Mouse (Mus musculus) liver, embryonic 16.5 days (tissue): ENCODE results near the gene Asb7. TPM values are rescaled to one million over a fixed set of nuclear protein-coding genes. Genes with fewer than 3 reads are reported as not detected.

Experiments
- ATAC-seq: fragments of 200-750 bp; cut with Nextera tagmentation; 2 replicates; pipeline ENCODE4 v1.8.0; 2017; ENCODE audit warnings: low read depth, mild to moderate bottlenecking, moderate number of reproducible peaks, moderate library complexity
- H3K27ac ChIP-seq: fragments of 300-500 bp; sonication (generic); 2 replicates; pipeline ENCODE4 v1.5.1; 2014; ENCODE audit warnings: mild to moderate bottlenecking, low read length
- H3K27me3 ChIP-seq: fragments of 300-500 bp; sonication (generic); 2 replicates; pipeline ENCODE4 v1.6.1; 2014; ENCODE audit warnings: low read depth, low read length, mixed read lengths; ENCODE audit not compliant: control insufficient read depth, insufficient read depth
- H3K36me3 ChIP-seq: fragments of 300-500 bp; sonication (generic); 2 replicates; pipeline ENCODE4 v1.6.1; 2014; ENCODE audit warnings: mild to moderate bottlenecking; ENCODE audit not compliant: control insufficient read depth, insufficient read depth
- H3K4me1 ChIP-seq: fragments of 300-500 bp; sonication (generic); 2 replicates; pipeline ENCODE4 v1.6.1; 2014; ENCODE audit warnings: low read depth, low read length, mixed read lengths; ENCODE audit not compliant: control insufficient read depth
- H3K4me2 ChIP-seq: fragments of 300-500 bp; sonication (generic); 2 replicates; pipeline ENCODE4 v1.6.1; 2014; ENCODE audit warnings: low read depth, low read length, mixed read lengths
- H3K4me3 ChIP-seq: fragments of 300-500 bp; sonication (generic); 2 replicates; pipeline ENCODE4 v1.5.1; 2014; ENCODE audit warnings: low read depth, mild to moderate bottlenecking, low read length
- H3K9ac ChIP-seq: fragments of 300-500 bp; sonication (generic); 2 replicates; pipeline ENCODE4 v1.6.1; 2014; ENCODE audit warnings: low read depth, low read length
- H3K9me3 ChIP-seq: fragments of 300-500 bp; sonication (generic); replicated peaks from 2 replicates; pipeline ENCODE4 v1.6.1; 2016; ENCODE audit warnings: low read length; ENCODE audit not compliant: control insufficient read depth
- WGBS: fragments of 180-500 bp; shearing (Covaris S2); extraction: QIAGEN DNeasy Blood & Tissue Kit; methylation state at CpG from one replicate; pipeline ENCODE4 v1.1.7; 2014; ENCODE audit not compliant: insufficient replicate concordance; 5-methylcytosine and 5-hydroxymethylcytosine counted together
- polyA plus RNA-seq: library from polyadenylated mRNA; unstranded; fragments of >200 nt; fragmentation: Nextera tagmentation; extraction: Ambion mirVana; gene quantifications from 2 replicates; pipeline ENCODE4 v1.2.1, GENCODE M21; 2015

The Asb7 gene
- 3.8 and 4.1 TPM in 2 replicates for polyA plus RNA-seq

DNA sequence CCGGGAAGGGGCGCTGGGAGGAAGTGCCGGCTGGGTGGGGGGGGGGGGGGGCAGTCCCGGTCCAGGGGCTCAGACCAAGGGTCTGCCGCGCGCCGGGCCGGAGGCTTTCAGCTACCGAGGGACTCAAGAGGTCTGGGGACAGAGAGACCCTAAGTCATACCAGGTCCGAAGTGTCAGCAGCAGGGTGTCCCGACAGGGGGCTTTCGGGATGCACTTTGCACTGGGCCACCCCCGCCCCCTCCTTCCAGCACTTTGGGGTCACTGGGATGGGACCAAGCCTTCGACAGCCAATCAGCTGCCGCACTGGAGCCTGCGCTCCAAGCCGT, at the start of gene Asb7:
Asb7 (minus strand) TSS at position 303 of the 326 bp plus-strand sequence.
- under 1% methylated on average over 12 of the region's 18 CpGs for WGBS
- Histone ChIP-seq H3K27ac (peak within 1 kb of the TSS; percentile 62; the same call in 1 of the 2 replicates), H3K4me1 (peaks cover 10% of the 10 kb centered on the region), H3K27me3 (no peaks in the 10 kb centered on the region), H3K9ac (peak within 1 kb of the TSS; percentile 81), H3K36me3 (no peaks in the 10 kb centered on the region), H3K4me3 (peak within 1 kb of the TSS; percentile 75), H3K4me2 (peak within 1 kb of the TSS; percentile 95), H3K9me3 (no peaks in the 10 kb centered on the region)
- ATAC-seq, result no peak

DNA sequence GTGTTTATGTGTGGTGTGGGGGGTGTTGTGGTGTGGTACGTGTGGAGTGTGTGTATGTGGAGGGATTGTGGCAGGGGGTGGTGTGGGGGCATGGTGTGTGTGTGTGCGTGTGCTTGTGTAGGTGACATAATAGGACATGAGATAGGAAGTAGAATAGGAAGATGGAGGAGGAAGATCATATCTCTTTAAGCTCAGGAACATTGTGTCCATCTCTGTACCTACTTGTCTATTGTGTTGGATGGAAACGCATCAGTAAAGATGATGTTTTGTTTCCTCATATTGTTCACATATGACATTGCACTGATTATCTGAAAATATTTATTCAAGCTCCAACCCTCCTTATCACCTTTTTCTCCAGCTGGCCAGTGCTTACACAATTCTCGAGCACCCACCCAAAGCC, 48.0 kb upstream of the Asb7 start:
- no peak overlapping the region for H3K27ac ChIP-seq

DNA sequence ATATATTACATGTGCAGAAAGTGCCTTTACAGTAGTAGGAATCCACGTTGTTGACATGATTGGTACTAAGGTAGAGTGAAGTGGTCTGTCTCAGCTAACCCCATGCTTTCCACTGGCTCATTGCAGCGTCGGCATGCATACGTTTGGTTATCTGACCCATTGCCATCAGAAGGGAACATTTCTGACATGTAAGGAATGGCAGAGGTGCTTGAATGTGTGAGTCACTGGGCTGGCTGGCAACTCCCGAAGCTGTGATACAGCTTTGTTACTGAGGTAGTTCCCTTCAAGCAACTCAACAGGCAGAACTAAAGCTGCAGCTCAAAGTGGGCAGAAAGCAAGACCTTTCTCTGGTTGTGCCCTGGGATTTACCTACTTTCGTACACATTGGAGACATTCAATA, 45.6 kb upstream of the Asb7 start:
- 59% methylated on average over 6 of the region's 6 CpGs for WGBS

More for the DNA sequence above, 48.0 kb upstream of the Asb7 start:
- no peak overlapping the region for H3K9ac ChIP-seq
- H3K4me1 ChIP-seq, result no peaks in the 10 kb centered on the region
- no peaks in the 10 kb centered on the region for H3K27me3 ChIP-seq
- no peaks in the 10 kb centered on the region for H3K9me3 ChIP-seq
- H3K4me2 ChIP-seq, result no peak overlapping the region
- no peak for ATAC-seq
- WGBS, result 65% methylated on average over 4 of the region's 4 CpGs
- H3K4me3 ChIP-seq, result no peak overlapping the region
- no peaks in the 10 kb centered on the region for H3K36me3 ChIP-seq

DNA sequence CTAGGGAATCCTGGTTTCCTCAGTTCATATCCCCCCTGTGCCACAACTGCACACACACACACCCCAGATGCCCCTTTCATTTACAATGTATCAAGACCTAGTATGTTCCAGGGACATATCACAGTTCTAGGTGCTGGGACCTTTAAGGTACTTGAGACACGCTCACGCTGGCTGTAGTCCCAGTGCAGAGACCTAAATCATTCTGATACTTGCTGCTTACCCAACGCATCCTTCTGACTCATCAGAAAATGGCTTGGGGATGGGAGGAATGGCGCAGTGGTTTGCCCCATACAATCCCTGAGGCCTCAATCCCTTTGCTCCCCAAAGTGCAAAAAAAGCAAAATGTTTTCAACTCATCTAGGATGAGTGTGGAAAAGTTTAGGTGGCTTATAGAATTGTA, 45.1 kb upstream of the Asb7 start:
- H3K9ac ChIP-seq, result no peak overlapping the region
- no peak overlapping the region for H3K4me3 ChIP-seq
- no peak for ATAC-seq
- no peaks in the 10 kb centered on the region for H3K9me3 ChIP-seq
- H3K27ac ChIP-seq, result no peak overlapping the region
- no peaks in the 10 kb centered on the region for H3K4me1 ChIP-seq
- H3K4me2 ChIP-seq, result no peak overlapping the region
- H3K36me3 ChIP-seq, result no peaks in the 10 kb centered on the region
- no peaks in the 10 kb centered on the region for H3K27me3 ChIP-seq
- 83% methylated on average over 4 of the region's 4 CpGs for WGBS

More for the DNA sequence above, 45.6 kb upstream of the Asb7 start:
- no peaks in the 10 kb centered on the region for H3K36me3 ChIP-seq
- no peak for ATAC-seq
- no peak overlapping the region for H3K9ac ChIP-seq
- H3K4me1 ChIP-seq, result no peaks in the 10 kb centered on the region
- no peak overlapping the region for H3K27ac ChIP-seq
- H3K27me3 ChIP-seq, result no peaks in the 10 kb centered on the region
- H3K4me2 ChIP-seq, result no peak overlapping the region
- H3K9me3 ChIP-seq, result no peaks in the 10 kb centered on the region
- no peak overlapping the region for H3K4me3 ChIP-seq

DNA sequence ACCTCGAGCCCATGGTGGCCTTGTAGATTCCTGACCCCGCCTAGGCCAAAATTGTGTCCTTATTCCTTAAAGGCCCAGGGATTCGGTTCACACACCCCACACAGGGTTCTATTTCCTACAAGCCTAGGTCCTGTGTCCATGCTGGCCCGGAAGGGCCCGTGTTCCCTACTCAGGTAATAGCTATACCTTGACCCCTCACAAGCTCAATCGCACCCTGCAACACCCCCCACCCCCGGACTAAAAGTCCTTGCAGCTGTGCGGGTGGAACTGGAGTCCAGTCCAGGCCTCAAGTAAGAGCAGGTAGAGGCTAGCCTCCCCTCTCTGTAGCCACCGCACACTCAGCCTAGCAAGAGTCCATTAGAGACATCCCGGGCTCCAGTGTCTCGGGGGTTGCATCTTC, 44.5 kb upstream of the Asb7 start:
- Histone ChIP-seq H3K9me3 (no peaks in the 10 kb centered on the region), H3K4me1 (no peaks in the 10 kb centered on the region), H3K27ac (no peak overlapping the region), H3K36me3 (no peaks in the 10 kb centered on the region), H3K4me2 (no peak overlapping the region), H3K27me3 (no peaks in the 10 kb centered on the region), H3K4me3 (no peak overlapping the region), H3K9ac (no peak overlapping the region)
- no peak for ATAC-seq
- 81% methylated on average over 11 of the region's 11 CpGs for WGBS

DNA sequence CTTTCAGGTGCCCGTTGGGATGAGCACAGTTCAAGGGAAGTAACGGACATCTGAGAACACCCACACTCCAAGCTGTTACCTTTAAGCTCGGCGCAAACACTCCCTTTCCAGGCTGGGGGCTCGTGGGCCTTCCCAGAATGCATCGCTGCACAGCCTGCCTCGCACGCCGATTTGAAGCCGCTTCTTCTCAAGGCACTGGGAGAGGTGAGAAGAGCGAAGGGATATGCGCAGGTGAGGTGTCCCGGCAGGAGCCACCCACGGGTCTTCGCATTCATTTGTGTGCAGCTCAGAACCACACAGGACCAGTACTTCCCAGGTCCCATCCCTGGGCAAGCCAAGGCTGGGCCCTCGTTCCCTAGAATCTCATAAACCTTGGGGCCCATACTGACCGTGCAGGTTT, 44.0 kb upstream of the Asb7 start:
- Histone ChIP-seq H3K27ac (no peak overlapping the region), H3K4me2 (no peak overlapping the region), H3K4me1 (no peaks in the 10 kb centered on the region), H3K36me3 (no peaks in the 10 kb centered on the region), H3K27me3 (no peaks in the 10 kb centered on the region), H3K9ac (no peak overlapping the region), H3K4me3 (no peak overlapping the region), H3K9me3 (no peaks in the 10 kb centered on the region)
- no peak for ATAC-seq
- 77% methylated on average over 17 of the region's 17 CpGs for WGBS

DNA sequence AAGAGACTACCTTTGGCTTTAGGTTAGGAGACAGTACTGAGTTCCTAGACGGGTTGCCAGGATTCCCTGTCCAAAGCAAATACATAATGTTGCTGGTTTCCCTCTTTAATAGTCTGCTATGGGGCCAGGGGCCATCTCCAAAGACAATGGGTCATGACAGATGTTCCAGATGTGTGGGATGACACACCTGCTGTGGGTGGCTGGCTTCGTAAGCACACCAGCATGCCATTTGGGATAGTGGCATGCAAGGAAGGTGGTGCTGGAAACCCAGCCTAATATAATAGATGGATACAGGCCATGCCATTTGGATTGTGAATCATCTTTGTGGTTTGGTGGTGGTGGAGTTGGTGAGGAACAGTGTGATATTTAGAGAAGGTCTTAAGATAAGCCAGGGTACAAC, 39.8 kb upstream of the Asb7 start:
- H3K4me2 ChIP-seq, result no peak overlapping the region
- H3K9ac ChIP-seq, result no peak overlapping the region
- H3K4me1 ChIP-seq, result no peaks in the 10 kb centered on the region
- H3K4me3 ChIP-seq, result no peak overlapping the region
- H3K27ac ChIP-seq, result no peak overlapping the region
- 63% methylated on average over 2 of the region's 2 CpGs for WGBS
- no peaks in the 10 kb centered on the region for H3K27me3 ChIP-seq
- no peak for ATAC-seq
- H3K9me3 ChIP-seq, result no peaks in the 10 kb centered on the region
- H3K36me3 ChIP-seq, result no peaks in the 10 kb centered on the region

GRCm38 (mm10) chr7:66728072-66728471, 38.7 kb upstream of the Asb7 start:
- H3K27ac ChIP-seq, result no peak overlapping the region
- H3K9me3 ChIP-seq, result no peaks in the 10 kb centered on the region
- H3K27me3 ChIP-seq, result no peaks in the 10 kb centered on the region
- no peaks in the 10 kb centered on the region for H3K4me1 ChIP-seq
- H3K4me2 ChIP-seq, result no peak overlapping the region
- no peaks in the 10 kb centered on the region for H3K36me3 ChIP-seq
- ATAC-seq, result no peak
- no peak overlapping the region for H3K9ac ChIP-seq
- WGBS, result 82% methylated on average over 6 of the region's 6 CpGs
- no peak overlapping the region for H3K4me3 ChIP-seq

DNA sequence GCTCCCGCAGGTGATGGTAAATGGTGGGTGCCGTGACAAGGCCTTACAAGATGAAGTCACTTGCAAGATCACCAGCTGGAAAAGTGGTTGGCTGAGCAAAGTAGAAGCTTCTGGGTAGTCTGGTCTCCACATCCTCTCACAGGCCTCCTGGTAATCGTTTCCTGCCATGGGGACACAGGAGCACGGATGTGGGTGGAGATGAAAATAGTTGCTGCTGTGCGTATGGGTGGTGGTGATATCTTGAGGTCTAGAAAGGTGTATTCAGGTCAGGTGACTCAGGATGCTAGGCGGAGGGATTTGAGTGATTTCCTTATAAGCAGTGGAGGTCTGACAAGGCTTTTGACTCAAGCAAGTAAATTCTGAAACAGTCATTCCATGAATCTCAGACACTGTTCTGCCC, 35.6 kb upstream of the Asb7 start:
- WGBS, result 70% methylated on average over 6 of the region's 6 CpGs

DNA sequence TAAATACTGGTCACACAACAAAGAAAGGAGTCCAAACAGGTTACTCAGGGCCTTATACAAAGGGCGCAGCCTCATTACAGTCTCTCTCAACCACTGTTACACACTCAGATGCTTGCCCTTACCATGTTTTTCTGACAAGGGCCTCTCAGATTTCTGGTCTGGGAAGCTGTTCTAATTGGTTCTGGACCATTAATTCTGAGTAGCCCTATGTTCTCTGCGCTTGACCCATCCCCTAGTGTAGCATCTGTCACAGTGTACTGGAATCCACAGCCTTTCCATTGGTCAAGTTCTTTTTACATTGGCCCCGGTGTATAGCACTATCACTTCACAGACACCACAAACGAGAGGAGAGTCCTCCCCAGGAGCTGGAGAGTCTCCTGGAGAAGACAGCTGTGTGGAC, 35.1 kb upstream of the Asb7 start:
- no peak overlapping the region for H3K4me2 ChIP-seq
- 69% methylated on average over 4 of the region's 4 CpGs for WGBS
- no peak for ATAC-seq
- H3K4me1 ChIP-seq, result no peaks in the 10 kb centered on the region
- no peak overlapping the region for H3K9ac ChIP-seq
- H3K4me3 ChIP-seq, result no peak overlapping the region
- H3K36me3 ChIP-seq, result no peaks in the 10 kb centered on the region
- H3K9me3 ChIP-seq, result no peaks in the 10 kb centered on the region
- no peak overlapping the region for H3K27ac ChIP-seq
- H3K27me3 ChIP-seq, result no peaks in the 10 kb centered on the region

More for the DNA sequence above, 35.6 kb upstream of the Asb7 start:
- Histone ChIP-seq H3K4me3 (no peak overlapping the region), H3K4me1 (no peaks in the 10 kb centered on the region), H3K9ac (no peak overlapping the region), H3K27ac (no peak overlapping the region), H3K36me3 (no peaks in the 10 kb centered on the region), H3K9me3 (no peaks in the 10 kb centered on the region), H3K27me3 (no peaks in the 10 kb centered on the region), H3K4me2 (no peak overlapping the region)
- ATAC-seq, result no peak
